Mouse (Mus musculus) kidney, embryonic 14.5 days (tissue): ENCODE data around the gene Olfr523. TPM values are rescaled to one million over a fixed set of nuclear protein-coding genes. Genes with fewer than 3 reads are reported as not detected.

Experiments
- ATAC-seq: fragments of 200-750 bp; cut with Nextera tagmentation; 2 replicates; pipeline ENCODE4 v1.8.0; 2017; ENCODE audit warnings: moderate number of reproducible peaks, mild to moderate bottlenecking, moderate TSS enrichment, moderate library complexity; ENCODE audit not compliant: low FRiP score, low TSS enrichment
- H3K27ac ChIP-seq: fragments of 300-500 bp; sonication (generic); 2 replicates; pipeline ENCODE4 v1.5.1; 2014; ENCODE audit warnings: low read depth, mild to moderate bottlenecking, low read length, moderate library complexity, mixed read lengths
- H3K27me3 ChIP-seq: fragments of 300-500 bp; sonication (generic); 2 replicates; pipeline ENCODE4 v1.6.1; 2014; ENCODE audit warnings: mild to moderate bottlenecking, low read length; ENCODE audit not compliant: control insufficient read depth, insufficient read depth
- H3K36me3 ChIP-seq: fragments of 300-500 bp; sonication (generic); 2 replicates; pipeline ENCODE4 v1.6.1; 2014; ENCODE audit warnings: low read length, mixed read lengths; ENCODE audit not compliant: control insufficient read depth, insufficient read depth
- H3K4me1 ChIP-seq: fragments of 300-500 bp; sonication (generic); 2 replicates; pipeline ENCODE4 v1.6.1; 2014; ENCODE audit warnings: low read length, mixed read lengths; ENCODE audit not compliant: control insufficient read depth, insufficient read depth
- H3K4me2 ChIP-seq: fragments of 300-500 bp; sonication (generic); replicated peaks from 2 replicates; pipeline ENCODE4 v1.6.1; 2014; ENCODE audit warnings: low read depth, mild to moderate bottlenecking, low read length
- H3K4me3 ChIP-seq: fragments of 300-500 bp; sonication (generic); 2 replicates; pipeline ENCODE4 v1.5.1; 2014; ENCODE audit warnings: mild to moderate bottlenecking, low read length
- H3K9ac ChIP-seq: fragments of 300-500 bp; sonication (generic); 2 replicates; pipeline ENCODE4 v1.6.1; 2014; ENCODE audit warnings: low read depth, mild to moderate bottlenecking, low read length, moderate library complexity
- H3K9me3 ChIP-seq: fragments of 300-500 bp; sonication (generic); 2 replicates; pipeline ENCODE4 v1.6.1; 2016; ENCODE audit warnings: low read length; ENCODE audit not compliant: control insufficient read depth
- WGBS: fragments of 180-500 bp; shearing (Covaris S2); extraction: QIAGEN DNeasy Blood & Tissue Kit; methylation state at CpG from one replicate; pipeline ENCODE4 v1.1.7; 2014; 5-methylcytosine and 5-hydroxymethylcytosine counted together
- polyA plus RNA-seq: library from polyadenylated mRNA; unstranded; fragments of >200 nt; fragmentation: Nextera tagmentation; extraction: Ambion mirVana; gene quantifications from 2 replicates; pipeline ENCODE4 v1.2.1, GENCODE M21; 2014

Gene Olfr523
- polyA plus RNA-seq, 1 experiment from 2014 or later = not detected

GRCm38 (mm10) chr7:140137135-140138020 lies 35.6 kb upstream of the Olfr523 start, which contains the start of gene Mtg1:
Gene Mtg1, plus strand, starts transcription at chr7:140137564.
- Histone ChIP-seq H3K27me3 (no peaks in the 10 kb centered on the region), H3K4me3 (peak within 1 kb of the TSS; percentile 81), H3K9ac (peak within 1 kb of the TSS; percentile 87), H3K27ac (peak within 1 kb of the TSS; percentile 63), H3K36me3 (no peaks in the 10 kb centered on the region; the same call in 1 of the 2 replicates), H3K4me1 (no peaks in the 10 kb centered on the region), H3K9me3 (no peaks in the 10 kb centered on the region), H3K4me2 (peak within 1 kb of the TSS; percentile 80)
- peak; percentile 99 for ATAC-seq
- 3% methylated on average over 39 of the region's 39 CpGs for WGBS

DNA sequence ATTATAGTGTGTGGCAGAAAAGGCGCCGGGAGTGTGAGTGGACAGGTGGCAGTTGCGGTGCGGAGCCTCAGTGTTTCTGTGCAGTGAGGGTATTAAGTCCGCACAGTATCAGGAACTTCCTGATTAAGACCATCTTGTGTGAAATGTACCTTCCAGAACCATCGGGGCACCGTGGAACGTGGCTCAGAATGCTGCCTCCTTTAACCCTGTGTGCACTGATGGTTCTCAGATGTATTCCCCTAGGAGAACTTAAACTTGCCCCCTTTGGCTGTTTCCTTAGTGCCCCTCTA lies 35.1 kb upstream of the Olfr523 start:
- H3K27ac ChIP-seq = peak overlapping the region; percentile 63
- H3K4me2 ChIP-seq = peak overlapping the region; percentile 80
- H3K9ac ChIP-seq = peak overlapping the region; percentile 87
- ATAC-seq = no peak; the same call in 1 of the 2 replicates
- peak overlapping the region; percentile 81 for H3K4me3 ChIP-seq
- no peaks in the 10 kb centered on the region for H3K27me3 ChIP-seq
- no peaks in the 10 kb centered on the region for H3K9me3 ChIP-seq
- under 1% methylated on average over 8 of the region's 8 CpGs for WGBS
- H3K4me1 ChIP-seq = no peaks in the 10 kb centered on the region
- H3K36me3 ChIP-seq = no peaks in the 10 kb centered on the region

DNA sequence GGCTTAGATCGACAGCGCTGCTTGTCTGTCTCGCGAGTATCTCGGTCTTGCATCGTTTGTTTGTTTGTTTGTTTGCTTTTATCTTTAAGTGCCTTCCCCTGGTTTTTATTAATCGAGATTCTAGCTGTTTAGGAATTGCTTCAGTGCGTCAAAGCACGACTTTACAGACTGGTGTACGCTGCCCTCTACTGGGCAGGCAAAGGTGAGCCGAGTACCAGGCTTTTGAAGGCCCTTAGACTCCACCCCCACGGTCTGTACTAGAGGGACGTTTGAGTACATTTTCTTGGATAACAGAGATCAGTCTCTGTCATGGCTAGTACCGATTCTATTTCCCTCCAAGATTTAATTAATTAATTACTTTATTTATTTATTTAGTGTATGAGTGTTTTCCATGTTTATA lies 31.7 kb upstream of the Olfr523 start:
- no peak for ATAC-seq
- Histone ChIP-seq H3K36me3 (no peaks in the 10 kb centered on the region), H3K9me3 (no peaks in the 10 kb centered on the region), H3K27ac (no peak overlapping the region), H3K4me1 (no peaks in the 10 kb centered on the region), H3K4me2 (no peak overlapping the region), H3K9ac (no peak overlapping the region), H3K27me3 (no peaks in the 10 kb centered on the region), H3K4me3 (no peak overlapping the region)
- WGBS = 8% methylated on average over 14 of the region's 14 CpGs

DNA sequence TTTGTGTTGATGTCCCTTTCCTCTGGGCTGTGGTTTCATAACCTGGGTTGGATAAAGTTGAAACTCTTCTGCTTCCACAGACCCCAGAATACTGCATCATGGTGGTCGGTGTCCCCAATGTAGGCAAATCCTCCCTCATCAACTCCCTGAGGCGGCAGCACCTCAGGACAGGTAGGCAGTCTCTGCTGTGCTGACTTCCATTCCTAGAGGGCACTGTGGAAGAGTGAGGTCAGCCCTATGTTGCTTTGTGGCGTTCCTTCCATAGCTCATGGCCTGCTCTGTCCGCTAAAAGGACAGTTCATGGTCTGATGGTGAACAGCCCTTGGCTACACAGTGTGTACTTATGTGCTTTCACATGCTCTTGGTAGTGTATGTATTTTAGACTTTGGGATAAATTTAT lies 28.5 kb upstream of the Olfr523 start:
- Histone ChIP-seq H3K9ac (no peak overlapping the region), H3K4me3 (no peak overlapping the region), H3K27me3 (no peaks in the 10 kb centered on the region), H3K36me3 (no peaks in the 10 kb centered on the region; the same call in 1 of the 2 replicates), H3K9me3 (no peaks in the 10 kb centered on the region), H3K4me1 (no peaks in the 10 kb centered on the region), H3K4me2 (no peak overlapping the region), H3K27ac (no peak overlapping the region)
- ATAC-seq = no peak
- WGBS = 86% methylated on average over 4 of the region's 4 CpGs

DNA sequence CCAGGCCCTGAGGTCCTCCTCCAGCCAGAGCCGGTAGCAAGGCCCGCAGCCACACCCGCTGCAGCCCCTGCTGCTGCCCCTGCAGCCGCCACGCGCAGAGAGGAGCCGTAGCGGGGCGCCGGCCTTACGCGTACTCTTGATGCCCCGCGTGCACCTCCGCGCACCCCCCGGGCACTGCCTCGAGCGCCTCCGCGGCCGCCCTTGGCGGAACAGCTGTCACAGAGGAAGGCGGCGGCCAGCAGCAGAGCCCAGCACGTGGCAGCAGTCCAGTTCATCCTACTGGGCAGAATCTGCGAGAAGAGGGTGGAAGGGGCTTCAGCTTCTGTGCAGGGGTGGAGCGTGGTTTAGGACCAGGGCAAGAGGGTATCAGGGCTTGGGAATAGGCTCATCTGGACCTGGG lies 19.6 kb upstream of the Olfr523 start:
- Histone ChIP-seq H3K9me3 (no peaks in the 10 kb centered on the region), H3K27me3 (peaks cover 21% of the 10 kb centered on the region), H3K9ac (peak overlapping the region; percentile 34; the same call in 1 of the 2 replicates), H3K4me2 (peak overlapping the region; percentile 48), H3K4me1 (peaks cover 11% of the 10 kb centered on the region; the same call in 1 of the 2 replicates), H3K36me3 (no peaks in the 10 kb centered on the region; the same call in 1 of the 2 replicates), H3K27ac (no peak overlapping the region), H3K4me3 (peak overlapping the region; percentile 29)
- 2% methylated on average over 28 of the region's 28 CpGs for WGBS
- ATAC-seq = no peak

DNA sequence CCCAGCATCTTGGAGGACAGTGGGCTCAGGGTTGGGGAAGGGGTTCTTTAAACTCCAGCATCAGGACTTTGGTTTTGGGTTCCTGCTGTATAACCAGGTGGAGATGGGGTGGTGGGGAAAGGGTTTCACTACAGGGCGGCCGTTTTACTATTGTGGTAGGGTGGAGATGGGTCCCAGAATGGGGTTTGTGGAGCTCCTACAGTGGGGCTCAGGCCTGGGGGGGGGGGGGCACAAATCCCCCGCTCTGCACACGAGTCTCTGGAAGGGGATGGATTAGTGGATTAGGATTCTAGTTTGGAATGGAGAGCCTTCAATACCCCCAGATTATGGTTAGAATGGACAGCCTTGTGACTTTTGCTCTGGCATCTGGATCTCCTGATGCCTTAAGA lies 19.2 kb upstream of the Olfr523 start:
- Histone ChIP-seq H3K4me3 (peak overlapping the region; percentile 23; the same call in 1 of the 2 replicates), H3K4me2 (peak overlapping the region; percentile 48), H3K36me3 (no peaks in the 10 kb centered on the region; the same call in 1 of the 2 replicates), H3K9ac (no peak overlapping the region), H3K27me3 (peaks cover 21% of the 10 kb centered on the region), H3K4me1 (peaks cover 11% of the 10 kb centered on the region; the same call in 1 of the 2 replicates), H3K27ac (no peak overlapping the region), H3K9me3 (no peaks in the 10 kb centered on the region)
- ATAC-seq = no peak
- 24% methylated on average over 4 of the region's 4 CpGs for WGBS

- ATAC-seq = peak; percentile 61
- H3K27ac ChIP-seq = no peak within 1 kb of the TSS
- under 1% methylated on average over 27 of the region's 28 CpGs for WGBS
- H3K4me2 ChIP-seq = peak within 1 kb of the TSS; percentile 48
- no peaks in the 10 kb centered on the region for H3K9me3 ChIP-seq
- no peaks in the 10 kb centered on the region; the same call in 1 of the 2 replicates for H3K36me3 ChIP-seq
- peaks cover 11% of the 10 kb centered on the region; the same call in 1 of the 2 replicates for H3K4me1 ChIP-seq
- peak within 1 kb of the TSS; percentile 37; the same call in 1 of the 2 replicates for H3K9ac ChIP-seq
- peak within 1 kb of the TSS; percentile 23 for H3K4me3 ChIP-seq
- peaks cover 21% of the 10 kb centered on the region for H3K27me3 ChIP-seq
These were observed 18.6 kb upstream of the Olfr523 start, which contains the start of gene Sprn for GRCm38 (mm10) chr7:140154218-140154927. Gene Sprn, minus strand, starts transcription at chr7:140154877.

DNA sequence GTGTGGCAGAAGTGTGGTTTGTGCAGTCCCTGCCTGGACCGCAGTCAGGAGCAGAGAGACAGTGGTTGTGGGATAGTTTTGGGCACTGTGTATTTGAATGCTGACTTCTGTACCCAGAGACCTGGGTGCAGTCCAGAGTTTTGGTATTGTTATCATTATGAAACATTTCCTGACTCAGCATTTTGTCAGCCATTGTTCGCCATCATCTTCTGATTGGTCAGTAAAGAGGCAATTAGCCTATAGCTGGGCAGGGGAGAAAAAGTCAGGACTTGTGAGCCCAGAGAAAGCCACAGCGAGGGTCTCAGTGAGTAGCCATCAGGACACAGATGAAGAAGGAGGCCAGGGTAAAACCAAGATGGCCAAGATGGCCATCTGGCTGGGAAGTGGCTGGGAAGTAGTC lies 12.7 kb upstream of the Olfr523 start:
- Histone ChIP-seq H3K27me3 (no peaks in the 10 kb centered on the region), H3K4me2 (no peak overlapping the region), H3K36me3 (no peaks in the 10 kb centered on the region), H3K9me3 (no peaks in the 10 kb centered on the region), H3K4me1 (no peaks in the 10 kb centered on the region), H3K9ac (no peak overlapping the region), H3K4me3 (no peak overlapping the region), H3K27ac (no peak overlapping the region)
- no peak for ATAC-seq
- 79% methylated on average over 3 of the region's 3 CpGs for WGBS

DNA sequence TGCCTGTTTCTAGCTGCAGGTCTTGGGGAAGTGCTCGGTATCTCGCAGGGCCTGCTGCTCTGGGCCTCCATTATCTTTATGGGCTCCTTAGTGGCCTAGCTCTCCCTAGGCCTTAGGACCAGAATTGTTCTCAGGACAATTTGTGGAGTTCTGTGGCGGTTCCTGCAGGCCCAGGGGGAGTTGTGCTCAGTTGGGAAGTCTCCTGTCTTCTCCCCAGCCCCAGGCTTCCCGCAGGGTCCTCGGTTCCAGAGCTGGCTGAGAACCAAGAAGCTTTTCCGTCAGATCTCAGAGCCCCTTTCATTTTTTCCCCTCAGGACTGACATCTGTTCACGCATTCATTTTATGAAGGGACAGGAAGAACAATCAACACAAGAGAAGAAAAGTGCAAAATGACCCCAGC lies 8.4 kb upstream of the Olfr523 start, which contains the start of gene Olfr522:
Olfr522 (minus strand) TSS at position 101 of the 400 bp plus-strand sequence.
- WGBS = 73% methylated on average over 7 of the region's 7 CpGs
- no peaks in the 10 kb centered on the region for H3K4me1 ChIP-seq
- H3K4me3 ChIP-seq = no peak within 1 kb of the TSS
- H3K4me2 ChIP-seq = no peak within 1 kb of the TSS
- H3K9ac ChIP-seq = no peak within 1 kb of the TSS
- no peak for ATAC-seq
- H3K27ac ChIP-seq = no peak within 1 kb of the TSS
- no peaks in the 10 kb centered on the region for H3K36me3 ChIP-seq
- no peaks in the 10 kb centered on the region for H3K9me3 ChIP-seq
- no peaks in the 10 kb centered on the region for H3K27me3 ChIP-seq
